Mouse (Mus musculus) liver, embryonic 13.5 days (tissue): ENCODE results near the gene 4933415F23Rik. TPM values are rescaled to one million over a fixed set of nuclear protein-coding genes. Genes with fewer than 3 reads are reported as not detected.
"Not testable (repeated sequence)": the region's sequence is repeated elsewhere in the genome, so short reads cannot be mapped to it uniquely, and the experiment has no call there.

Source experiments
- ATAC-seq: fragments of 200-750 bp; cut with Nextera tagmentation; 2 replicates; pipeline ENCODE4 v1.8.0; 2017; ENCODE audit warnings: low read depth, mild to moderate bottlenecking, moderate number of reproducible peaks, moderate library complexity
- DNase-seq: peaks from one replicate; pipeline ENCODE4 v3.0.0; 2022
- H3K27ac ChIP-seq: fragments of 300-500 bp; sonication (generic); 2 replicates; pipeline ENCODE4 v1.5.1; 2015; ENCODE audit warnings: moderate library complexity, mild to moderate bottlenecking, inconsistent platforms
- H3K27me3 ChIP-seq: fragments of 300-500 bp; sonication (generic); 2 replicates; pipeline ENCODE4 v1.6.1; 2015; ENCODE audit warnings: mild to moderate bottlenecking, inconsistent platforms
- H3K36me3 ChIP-seq: fragments of 300-500 bp; sonication (generic); 2 replicates; pipeline ENCODE4 v1.6.1; 2015; ENCODE audit warnings: mild to moderate bottlenecking, inconsistent platforms
- H3K4me1 ChIP-seq: fragments of 300-500 bp; sonication (generic); replicated peaks from 2 replicates; pipeline ENCODE4 v1.6.1; 2015; ENCODE audit warnings: inconsistent platforms
- H3K4me2 ChIP-seq: fragments of 300-500 bp; sonication (generic); 2 replicates; pipeline ENCODE4 v1.6.1; 2015; ENCODE audit warnings: inconsistent platforms, mild to moderate bottlenecking, moderate library complexity
- H3K4me3 ChIP-seq: fragments of 300-500 bp; sonication (generic); replicated peaks from 2 replicates; pipeline ENCODE4 v1.5.1; 2015; ENCODE audit warnings: mild to moderate bottlenecking, inconsistent platforms
- H3K9ac ChIP-seq: fragments of 300-500 bp; sonication (generic); 2 replicates; pipeline ENCODE4 v1.6.1; 2015; ENCODE audit warnings: mild to moderate bottlenecking, inconsistent platforms
- H3K9me3 ChIP-seq: fragments of 300-500 bp; sonication (generic); replicated peaks from 2 replicates; pipeline ENCODE4 v1.6.1; 2016; ENCODE audit warnings: inconsistent platforms
- WGBS: fragments of 180-500 bp; shearing (Covaris S2); methylation state at CpG from one replicate; pipeline ENCODE4 v1.1.7; 2015; ENCODE audit not compliant: insufficient replicate concordance; 5-methylcytosine and 5-hydroxymethylcytosine counted together
- polyA plus RNA-seq: library from polyadenylated mRNA; unstranded; fragments of >200 nt; fragmentation: Nextera tagmentation; extraction: Ambion mirVana; gene quantifications from 2 replicates; pipeline ENCODE4 v1.2.1, GENCODE M21; 2015

The 4933415F23Rik gene
- not detected in 2 replicates for polyA plus RNA-seq

- Histone ChIP-seq H3K4me2 (no peak within 1 kb of the TSS), H3K27me3 (no peaks in the 10 kb centered on the region), H3K4me1 (no peaks in the 10 kb centered on the region), H3K4me3 (no peak within 1 kb of the TSS), H3K9me3 (0 out of 2 replicates have a peak, but pooled peaks cover 5% of the 10 kb centered on the region), H3K9ac (no peak within 1 kb of the TSS), H3K27ac (no peak within 1 kb of the TSS), H3K36me3 (no peaks in the 10 kb centered on the region)
- DNase-seq, result no peak
- 84% methylated on average over 20 of the region's 20 CpGs for WGBS
- ATAC-seq, result no peak
These were observed at the start of gene 4933415F23Rik for GRCm38 (mm10) chr1:23102021-23102420. TSS of gene 4933415F23Rik (minus strand) at chr1:23102253.

- no peak overlapping the region for H3K4me3 ChIP-seq
- no peak for ATAC-seq
These were observed 49.7 kb upstream of the 4933415F23Rik start for GRCm38 (mm10) chr1:23151722-23152121.

DNA sequence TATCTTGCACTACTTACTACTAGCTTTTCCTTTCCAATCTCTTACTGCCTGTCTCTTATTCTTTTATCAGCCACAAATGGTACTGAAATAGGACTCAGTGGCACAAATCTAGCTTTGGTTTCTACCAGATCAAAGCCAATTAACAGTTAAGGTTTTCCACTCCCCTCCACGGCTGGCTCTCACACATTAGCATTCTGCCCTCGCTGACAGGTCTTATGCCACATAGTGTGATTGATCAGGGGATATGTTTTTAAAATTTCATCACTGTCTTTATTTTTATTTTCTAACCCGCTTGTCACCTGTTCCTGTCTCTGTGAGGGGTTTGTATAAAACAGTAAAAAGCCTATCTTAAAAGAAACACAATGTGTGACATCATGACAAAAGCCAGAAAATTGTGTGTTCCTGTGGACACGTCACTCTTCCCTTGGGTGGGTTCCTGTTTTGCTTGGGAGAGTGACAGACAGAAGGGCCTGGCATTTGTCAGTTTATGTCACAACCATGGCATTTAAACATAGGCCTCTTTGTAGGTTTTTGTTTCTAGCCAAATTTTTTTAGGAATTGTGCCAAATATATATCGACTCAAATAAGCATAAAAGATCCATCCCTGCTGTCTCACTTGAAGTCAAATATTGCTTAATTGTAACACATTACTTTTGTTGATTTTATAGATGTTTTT is 44.3 kb upstream of the 4933415F23Rik start:
- Histone ChIP-seq H3K4me2 (no peak overlapping the region), H3K9me3 (no peaks in the 10 kb centered on the region), H3K4me3 (no peak overlapping the region), H3K9ac (no peak overlapping the region), H3K27ac (no peak overlapping the region), H3K36me3 (no peaks in the 10 kb centered on the region), H3K27me3 (no peaks in the 10 kb centered on the region), H3K4me1 (no peaks in the 10 kb centered on the region)
- ATAC-seq, result no peak
- DNase-seq, result no peak
- 56% methylated on average over 5 of the region's 5 CpGs for WGBS

More at GRCm38 (mm10) chr1:23151722-23152121, 49.7 kb upstream of the 4933415F23Rik start:
- no peaks in the 10 kb centered on the region for H3K36me3 ChIP-seq
- DNase-seq, result no peak
- H3K27ac ChIP-seq, result no peak overlapping the region
- H3K27me3 ChIP-seq, result no peaks in the 10 kb centered on the region
- WGBS, result 76% methylated on average over 1 of the region's 1 CpGs
- H3K4me2 ChIP-seq, result no peak overlapping the region
- H3K9ac ChIP-seq, result no peak overlapping the region
- H3K4me1 ChIP-seq, result no peaks in the 10 kb centered on the region
- H3K9me3 ChIP-seq, result no peaks in the 10 kb centered on the region

DNA sequence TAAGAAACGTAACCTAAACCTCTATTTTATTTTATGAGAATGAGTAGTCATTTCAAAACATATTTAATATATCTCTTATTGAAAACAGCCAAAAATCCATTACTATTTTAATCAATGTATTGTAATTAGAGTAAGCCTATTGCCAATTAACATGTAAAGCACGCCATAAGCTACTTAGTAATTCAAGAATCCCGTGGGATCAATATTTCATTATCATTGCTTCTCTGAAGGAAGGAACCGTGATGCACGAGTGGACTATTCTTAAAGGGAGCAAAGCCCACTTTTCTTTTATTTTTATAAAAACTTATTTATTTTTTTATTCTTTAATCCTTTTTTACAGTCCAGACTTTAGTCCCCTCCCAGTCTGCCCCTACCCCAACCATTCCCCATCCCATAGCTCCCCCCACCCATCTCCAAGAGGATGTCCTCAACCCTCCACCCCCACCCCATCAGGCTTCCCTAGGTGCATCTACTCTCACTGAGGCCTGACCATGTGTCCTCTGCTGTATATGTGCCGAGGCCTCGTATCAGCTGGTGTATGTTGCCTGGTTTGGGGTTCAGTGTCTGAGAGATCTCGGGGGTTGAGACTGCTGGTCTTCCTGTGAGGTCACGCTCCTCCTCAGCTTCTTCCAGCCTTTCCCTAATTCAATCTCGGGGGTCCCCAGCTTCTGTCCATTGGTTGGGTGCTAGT is 39.2 kb upstream of the 4933415F23Rik start:
- 57% methylated on average over 10 of the region's 10 CpGs for WGBS
- no peak for ATAC-seq
- H3K4me3 ChIP-seq, result no peak overlapping the region

GRCm38 (mm10) chr1:23140530-23140929 is 38.5 kb upstream of the 4933415F23Rik start:
- not testable (repeated sequence) for H3K27ac ChIP-seq, H3K27me3 ChIP-seq, H3K4me1 ChIP-seq, ATAC-seq, H3K4me3 ChIP-seq, H3K9me3 ChIP-seq, H3K9ac ChIP-seq, H3K36me3 ChIP-seq, DNase-seq, H3K4me2 ChIP-seq
- WGBS, result 0% methylated on average over 1 of the region's 1 CpGs

More for the DNA sequence above, 39.2 kb upstream of the 4933415F23Rik start:
- DNase-seq, result no peak
- Histone ChIP-seq H3K4me2 (no peak overlapping the region), H3K9me3 (no peaks in the 10 kb centered on the region), H3K36me3 (no peaks in the 10 kb centered on the region), H3K4me1 (no peaks in the 10 kb centered on the region), H3K27ac (no peak overlapping the region), H3K27me3 (no peaks in the 10 kb centered on the region), H3K9ac (no peak overlapping the region)

DNA sequence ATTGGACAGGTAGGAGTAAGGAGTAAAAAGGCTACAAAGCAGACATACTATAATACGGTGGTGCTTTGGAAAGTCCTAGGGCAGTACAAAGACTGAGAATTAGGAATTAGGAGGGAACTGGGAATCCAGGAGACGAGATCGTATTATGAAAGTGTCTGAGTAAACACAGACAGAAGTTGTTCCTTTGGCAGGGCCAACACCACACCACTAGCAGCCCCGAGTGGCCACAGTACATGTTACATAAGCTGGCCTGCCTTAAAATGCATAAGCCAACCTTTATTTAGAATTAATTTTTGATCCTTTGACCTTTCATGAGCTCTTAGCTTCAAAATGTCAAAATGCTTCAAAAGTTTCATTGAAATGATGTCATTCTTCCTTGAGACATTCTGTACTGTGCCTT is 18.8 kb upstream of the 4933415F23Rik start:
- Histone ChIP-seq H3K4me2 (no peak overlapping the region), H3K9me3 (no peaks in the 10 kb centered on the region), H3K9ac (no peak overlapping the region), H3K4me1 (no peaks in the 10 kb centered on the region), H3K27ac (no peak overlapping the region), H3K27me3 (no peaks in the 10 kb centered on the region), H3K4me3 (no peak overlapping the region), H3K36me3 (no peaks in the 10 kb centered on the region)
- WGBS, result 49% methylated on average over 4 of the region's 4 CpGs
- no peak for ATAC-seq
- no peak for DNase-seq

DNA sequence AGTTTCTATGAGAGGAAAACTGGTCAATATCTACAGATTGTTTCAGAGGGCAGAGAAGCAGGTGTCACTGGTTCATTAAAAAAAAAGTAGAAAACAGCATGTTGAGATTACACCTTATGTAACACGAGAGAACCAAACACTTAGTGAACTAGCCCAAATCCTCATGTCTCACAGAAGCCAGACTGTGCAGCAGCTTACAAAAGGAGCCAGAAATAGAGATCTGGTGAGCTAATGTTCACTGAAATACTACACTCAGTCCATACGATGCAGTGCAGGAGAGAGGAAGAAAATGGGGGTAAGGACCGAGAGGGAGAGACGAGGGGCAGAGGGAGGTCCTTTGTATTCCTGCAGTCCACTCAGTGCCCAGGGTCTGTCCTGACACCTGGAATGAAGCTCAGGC is 17.4 kb upstream of the 4933415F23Rik start:
- DNase-seq (no peak), ATAC-seq (no peak)
- H3K9me3 ChIP-seq, result no peaks in the 10 kb centered on the region
- WGBS, result 67% methylated on average over 4 of the region's 4 CpGs
- no peak overlapping the region for H3K4me3 ChIP-seq
- H3K27me3 ChIP-seq, result no peaks in the 10 kb centered on the region
- no peaks in the 10 kb centered on the region for H3K36me3 ChIP-seq
- no peak overlapping the region for H3K27ac ChIP-seq
- no peak overlapping the region for H3K9ac ChIP-seq
- H3K4me2 ChIP-seq, result no peak overlapping the region
- no peaks in the 10 kb centered on the region for H3K4me1 ChIP-seq

GRCm38 (mm10) chr1:23117423-23117822 is 15.4 kb upstream of the 4933415F23Rik start:
- no peaks in the 10 kb centered on the region for H3K27me3 ChIP-seq
- ATAC-seq, result no peak
- no peak overlapping the region for H3K9ac ChIP-seq

GRCm38 (mm10) chr1:23109191-23109590 is 7.1 kb upstream of the 4933415F23Rik start:
- Histone ChIP-seq H3K4me3 (no peak overlapping the region), H3K36me3 (no peaks in the 10 kb centered on the region), H3K4me2 (no peak overlapping the region), H3K9ac (no peak overlapping the region), H3K27ac (no peak overlapping the region), H3K9me3 (no peaks in the 10 kb centered on the region), H3K4me1 (no peaks in the 10 kb centered on the region), H3K27me3 (no peaks in the 10 kb centered on the region)
- WGBS, result 59% methylated on average over 1 of the region's 1 CpGs
- DNase-seq, result no peak
- ATAC-seq, result no peak

More at GRCm38 (mm10) chr1:23117423-23117822, 15.4 kb upstream of the 4933415F23Rik start:
- DNase-seq, result no peak
- WGBS, result 48% methylated on average over 3 of the region's 3 CpGs
- Histone ChIP-seq H3K27ac (no peak overlapping the region), H3K4me1 (no peaks in the 10 kb centered on the region), H3K4me2 (no peak overlapping the region), H3K36me3 (no peaks in the 10 kb centered on the region), H3K4me3 (no peak overlapping the region), H3K9me3 (no peaks in the 10 kb centered on the region)

GRCm38 (mm10) chr1:23102881-23103280 is 828 bp upstream of the 4933415F23Rik start:
- Histone ChIP-seq H3K27ac (no peak overlapping the region), H3K9ac (no peak overlapping the region), H3K4me3 (no peak overlapping the region), H3K36me3 (no peaks in the 10 kb centered on the region), H3K4me2 (no peak overlapping the region), H3K9me3 (0 out of 2 replicates have a peak, but pooled peaks cover 5% of the 10 kb centered on the region), H3K4me1 (no peaks in the 10 kb centered on the region), H3K27me3 (no peaks in the 10 kb centered on the region)
- DNase-seq (no peak), ATAC-seq (no peak)
- WGBS, result 54% methylated on average over 4 of the region's 4 CpGs

DNA sequence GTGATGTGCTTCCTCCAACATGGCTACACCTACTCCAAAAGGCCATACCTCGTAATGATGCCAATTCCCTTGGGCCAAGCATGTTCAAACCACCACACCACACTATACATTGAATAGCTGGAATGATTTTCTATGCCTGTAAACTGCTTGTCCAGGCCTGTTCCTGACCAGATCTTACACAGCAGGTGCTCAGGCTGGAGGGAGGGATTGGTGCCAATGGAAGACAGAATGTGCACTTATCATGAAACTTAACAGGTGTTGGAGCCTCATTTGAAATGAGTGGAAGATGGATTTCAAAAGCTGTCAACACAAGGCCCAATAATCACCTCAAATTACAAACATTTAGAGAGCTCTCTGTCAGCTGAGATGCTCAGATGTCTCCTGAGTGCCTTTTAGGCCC is 2.3 kb downstream of the 4933415F23Rik start:
- Histone ChIP-seq H3K4me1 (no peaks in the 10 kb centered on the region), H3K4me3 (no peak overlapping the region), H3K9ac (no peak overlapping the region), H3K27me3 (no peaks in the 10 kb centered on the region), H3K36me3 (no peaks in the 10 kb centered on the region), H3K9me3 (0 out of 2 replicates have a peak, but pooled peaks cover 5% of the 10 kb centered on the region), H3K27ac (no peak overlapping the region), H3K4me2 (no peak overlapping the region)
- ATAC-seq (no peak), DNase-seq (no peak)
- 24% methylated on average over 1 of the region's 1 CpGs for WGBS
